Mouse (Mus musculus) gastrocnemius, postnatal 36 days (tissue): ENCODE measurements around the gene Sorcs2. TPM values are rescaled to one million over a fixed set of nuclear protein-coding genes. Genes with fewer than 3 reads are reported as not detected.
A peak's percentile ranks its signal among the peaks of the same experiment; 100 is the strongest.

ENCODE experiments used
- DNase-seq, 2 experiments: peaks; one replicate each; pipeline ENCODE4 v3.0.0; 2022
- intact Hi-C: fragments of 180-260 bp; cut with DNase I; formaldehyde crosslinking; loops from one replicate; pipeline ENCODE4 v1.15.1; 2025
- long read RNA-seq, 2 experiments: library from polyadenylated mRNA; stranded (forward); transcript quantifications; one replicate each; pipeline ENCODE4 v2.0.0; 2021
- total RNA-seq, 2 experiments: library from RNA; stranded (reverse); gene quantifications; 2 replicates each; pipeline ENCODE4 v1.2.3; 2021

Gene Sorcs2
- total RNA-seq = 1 to 10 TPM; 3.4 to 3.5 TPM
- long read RNA-seq, experiment 1, full-length matches to known transcripts = 1 of 1 reads
- long read RNA-seq, experiment 1, partial matches to known transcripts = 0 of 1 reads
- long read RNA-seq, experiment 1, other reads (novel, unspliced or antisense) = 0 of 1 reads
- long read RNA-seq, experiment 2, full-length matches to known transcripts = 1 of 2 reads
- long read RNA-seq, experiment 2, partial matches to known transcripts = 0 of 2 reads
- long read RNA-seq, experiment 2, other reads (novel, unspliced or antisense) = 1 of 2 reads

- intact Hi-C loops = loop anchor here (1.0 to 5.0 kb wide), 4 partner anchors 75 to 416 kb away; no protein-coding TSS in a partner anchor
- peak; percentile 76 to 77 for DNase-seq
Measured at GRCm38 (mm10) chr5:36397837-36398282, at the start of gene Sorcs2. Sorcs2 (minus strand) TSS chr5:36398139.

- DNase-seq = no peak
- intact Hi-C loops = no loop called here
Measured at GRCm38 (mm10) chr5:36446166-36446890, 48.4 kb upstream of the Sorcs2 start.

- intact Hi-C loops = no loop called here
- no peak for DNase-seq
Measured at GRCm38 (mm10) chr5:36445028-36445427, 47.1 kb upstream of the Sorcs2 start.

GRCm38 (mm10) chr5:36444611-36445010, 46.7 kb upstream of the Sorcs2 start:
- DNase-seq = no peak
- intact Hi-C loops = no loop called here

- intact Hi-C loops = no loop called here
- DNase-seq = no peak
Measured at GRCm38 (mm10) chr5:36440741-36441140, 42.8 kb upstream of the Sorcs2 start.

GRCm38 (mm10) chr5:36436858-36437257, 38.9 kb upstream of the Sorcs2 start:
- intact Hi-C loops = no loop called here
- DNase-seq = no peak

GRCm38 (mm10) chr5:36434398-36434967, 36.5 kb upstream of the Sorcs2 start:
- intact Hi-C loops = no loop called here
- DNase-seq = no peak

- no peak for DNase-seq
- intact Hi-C loops = no loop called here
Measured at GRCm38 (mm10) chr5:36431711-36432110, 33.8 kb upstream of the Sorcs2 start.

GRCm38 (mm10) chr5:36429551-36429950, 31.6 kb upstream of the Sorcs2 start:
- intact Hi-C loops = no loop called here

GRCm38 (mm10) chr5:36427831-36428230, 29.9 kb upstream of the Sorcs2 start:
- intact Hi-C loops = no loop called here
- no peak for DNase-seq

More at GRCm38 (mm10) chr5:36429551-36429950, 31.6 kb upstream of the Sorcs2 start:
- no peak for DNase-seq

GRCm38 (mm10) chr5:36426404-36426803, 28.5 kb upstream of the Sorcs2 start:
- DNase-seq = no peak
- intact Hi-C loops = no loop called here

GRCm38 (mm10) chr5:36424676-36425075, 26.7 kb upstream of the Sorcs2 start:
- intact Hi-C loops = no loop called here
- no peak for DNase-seq

- DNase-seq = no peak
- intact Hi-C loops = no loop called here
Measured at GRCm38 (mm10) chr5:36422689-36423088, 24.8 kb upstream of the Sorcs2 start.

- intact Hi-C loops = loop anchor here (5.0 kb wide), 1 partner anchor 273 kb away; no protein-coding TSS in a partner anchor
- DNase-seq = no peak
Measured at GRCm38 (mm10) chr5:36419861-36420260, 21.9 kb upstream of the Sorcs2 start.

- no peak for DNase-seq
- intact Hi-C loops = loop anchor here (5.0 kb wide), 1 partner anchor 268 kb away; no protein-coding TSS in a partner anchor
Measured at GRCm38 (mm10) chr5:36414712-36415331, 16.9 kb upstream of the Sorcs2 start.

GRCm38 (mm10) chr5:36398463-36399364, 775 bp upstream of the Sorcs2 start:
- peak in 1 of 2 experiments; percentile 55 for DNase-seq
- intact Hi-C loops = loop anchor here (1.0 to 5.0 kb wide), 4 partner anchors 75 to 416 kb away; no protein-coding TSS in a partner anchor

GRCm38 (mm10) chr5:36397384-36397759, 567 bp downstream of the Sorcs2 start:
- no peak for DNase-seq
- intact Hi-C loops = loop anchor here (5.0 kb wide), 3 partner anchors 255 to 415 kb away; no protein-coding TSS in a partner anchor

GRCm38 (mm10) chr5:36396491-36397383, 1.2 kb downstream of the Sorcs2 start:
- no peak for DNase-seq

More at GRCm38 (mm10) chr5:36396491-36397383, 1.2 kb downstream of the Sorcs2 start:
- intact Hi-C loops = loop anchor here (5.0 kb wide), 3 partner anchors 254 to 414 kb away; no protein-coding TSS in a partner anchor
